Mouse (Mus musculus) spleen, adult 18-20 months (tissue): ENCODE results near the gene Baz1b.
A peak's percentile ranks its signal among the peaks of the same experiment; 100 is the strongest.

ENCODE experiments used
- DNase-seq, 2 experiments: peaks; one replicate each; pipeline ENCODE4 v3.0.0; 2022; ENCODE audit warnings: mixed read lengths in 2 of 2

Gene Baz1b

GRCm38 (mm10) chr5:135285211-135285610, 98.1 kb downstream of the Baz1b start:
- DNase-seq: no peak

GRCm38 (mm10) chr5:135286185-135286584, 99.1 kb downstream of the Baz1b start:
- DNase-seq: peak; percentile 45 to 64

- no peak for DNase-seq
Observed at GRCm38 (mm10) chr5:135286926-135287325, 99.9 kb downstream of the Baz1b start.

GRCm38 (mm10) chr5:135290703-135291102, 103.6 kb downstream of the Baz1b start:
- DNase-seq: no peak

- no peak for DNase-seq
Observed at GRCm38 (mm10) chr5:135291193-135291592, 104.1 kb downstream of the Baz1b start.

GRCm38 (mm10) chr5:135292001-135292400, 104.9 kb downstream of the Baz1b start:
- DNase-seq: no peak
